Mouse (Mus musculus) intestine, embryonic 14.5 days (tissue): ENCODE data around the gene Fgd3. TPM values are rescaled to one million over a fixed set of nuclear protein-coding genes. Genes with fewer than 3 reads are reported as not detected.

ENCODE experiments used
- ATAC-seq: fragments of 200-750 bp; cut with Nextera tagmentation; replicated peaks from 2 replicates; pipeline ENCODE4 v1.8.0; 2017; ENCODE audit warnings: low read depth, moderate number of reproducible peaks, moderate TSS enrichment, moderate library complexity; ENCODE audit not compliant: low FRiP score, low TSS enrichment
- DNase-seq: peaks from one replicate; pipeline ENCODE4 v3.0.0-alpha.2; 2018; ENCODE audit warnings: low spot score
- H3K27ac ChIP-seq: fragments of 300-500 bp; sonication (generic); 2 replicates; pipeline ENCODE4 v1.5.1; 2014; ENCODE audit warnings: low read depth, mild to moderate bottlenecking, control low read depth
- H3K27me3 ChIP-seq: fragments of 300-500 bp; sonication (generic); replicated peaks from 2 replicates; pipeline ENCODE4 v1.6.1; 2014; ENCODE audit warnings: low read length, control low read depth; ENCODE audit not compliant: control insufficient read depth, insufficient read depth
- H3K36me3 ChIP-seq: fragments of 300-500 bp; sonication (generic); 2 replicates; pipeline ENCODE4 v1.6.1; 2014; ENCODE audit warnings: low read length, control low read depth; ENCODE audit not compliant: control insufficient read depth, insufficient read depth
- H3K4me1 ChIP-seq: fragments of 300-500 bp; sonication (generic); replicated peaks from 2 replicates; pipeline ENCODE4 v1.6.1; 2014; ENCODE audit warnings: low read length, control low read depth, mixed read lengths; ENCODE audit not compliant: control insufficient read depth, insufficient read depth
- H3K4me2 ChIP-seq: fragments of 300-500 bp; sonication (generic); 2 replicates; pipeline ENCODE4 v1.6.1; 2014; ENCODE audit warnings: low read length
- H3K4me3 ChIP-seq: fragments of 300-500 bp; sonication (generic); 2 replicates; pipeline ENCODE4 v1.5.1; 2014; ENCODE audit warnings: low read depth, low read length, control low read depth, mixed read lengths
- H3K9ac ChIP-seq: fragments of 300-500 bp; sonication (generic); 2 replicates; pipeline ENCODE4 v1.6.1; 2014; ENCODE audit warnings: mild to moderate bottlenecking, low read length
- H3K9me3 ChIP-seq: fragments of 300-500 bp; sonication (generic); 2 replicates; pipeline ENCODE4 v1.6.1; 2016; ENCODE audit warnings: low read length, control low read depth; ENCODE audit not compliant: control insufficient read depth
- WGBS: fragments of 180-500 bp; shearing (Covaris S2); extraction: QIAGEN DNeasy Blood & Tissue Kit; methylation state at CpG from one replicate; pipeline ENCODE4 v1.1.7; 2014; 5-methylcytosine and 5-hydroxymethylcytosine counted together
- polyA plus RNA-seq: library from polyadenylated mRNA; unstranded; fragments of >200 nt; fragmentation: Nextera tagmentation; extraction: Ambion mirVana; gene quantifications from 2 replicates; pipeline ENCODE4 v1.2.1, GENCODE M21; 2014

Fgd3 gene
- polyA plus RNA-seq, 1 experiment from 2014 or later: 0.62 TPM

DNA sequence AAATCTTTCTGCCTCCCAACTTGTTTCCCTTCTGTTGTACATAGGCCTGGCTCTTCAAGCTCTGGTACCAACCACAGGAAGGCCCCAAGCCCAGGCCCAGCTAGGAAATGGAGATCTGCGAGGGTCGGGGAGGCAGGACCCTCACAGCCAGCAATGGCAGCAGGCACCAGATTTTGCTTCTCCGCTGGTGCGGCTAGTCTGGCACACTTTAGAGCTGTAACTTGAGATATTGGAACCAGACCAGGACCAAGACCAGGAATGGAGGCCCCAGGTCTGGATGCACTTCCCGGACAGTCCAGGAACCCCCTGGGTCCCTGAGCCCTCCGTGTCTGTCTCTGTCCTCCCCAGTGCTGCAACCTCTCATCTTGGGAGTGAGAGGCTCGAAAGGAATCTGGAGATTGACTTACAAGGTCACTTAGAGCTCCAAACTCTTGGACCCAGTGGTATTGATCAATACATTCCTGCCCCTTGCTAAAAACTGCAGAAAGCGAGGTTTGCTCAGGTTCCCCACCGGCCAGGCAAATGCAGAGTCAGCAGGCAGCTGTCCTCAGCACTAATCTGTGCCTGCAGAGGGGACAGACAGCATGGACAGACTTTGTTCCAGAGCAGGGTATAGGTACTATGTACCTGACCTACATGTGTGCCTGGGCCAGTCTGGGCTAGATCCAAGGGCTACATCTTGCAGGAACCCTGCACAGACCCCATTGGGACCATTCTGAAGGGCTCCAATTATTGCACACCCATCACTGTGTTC, 103.1 kb downstream of the Fgd3 start:
- Histone ChIP-seq H3K4me1 (peaks cover 19% of the 10 kb centered on the region), H3K9ac (no peak overlapping the region), H3K27me3 (no peaks in the 10 kb centered on the region), H3K27ac (no peak overlapping the region), H3K9me3 (0 out of 2 replicates have a peak, but pooled peaks cover 3% of the 10 kb centered on the region), H3K4me2 (no peak overlapping the region), H3K36me3 (no peaks in the 10 kb centered on the region), H3K4me3 (no peak overlapping the region; the same call in 1 of the 2 replicates)
- ATAC-seq: no peak
- no peak for DNase-seq
- WGBS: 62% methylated on average over 9 of the region's 9 CpGs

DNA sequence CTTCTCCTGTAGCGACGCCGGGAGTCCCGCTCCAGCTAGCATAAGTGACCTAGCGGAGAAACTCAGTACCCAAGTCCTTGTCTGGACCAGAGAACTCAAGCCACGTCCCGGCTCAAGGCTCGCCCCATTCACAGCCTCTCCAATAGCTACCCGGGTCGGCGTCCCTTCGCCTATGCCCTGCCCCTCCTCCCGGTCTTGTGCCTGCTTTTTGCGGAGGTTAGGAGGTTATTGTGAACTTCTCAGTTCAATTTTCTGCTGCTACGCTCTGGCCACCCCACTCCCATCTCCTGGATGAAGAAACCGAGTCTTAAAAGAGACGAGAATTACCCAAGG, 103.9 kb downstream of the Fgd3 start:
- H3K4me3 ChIP-seq: peak overlapping the region; percentile 75
- peak overlapping the region; percentile 79 for H3K9ac ChIP-seq
- H3K4me1 ChIP-seq: peaks cover 26% of the 10 kb centered on the region
- WGBS: 5% methylated on average over 17 of the region's 17 CpGs
- 0 out of 2 replicates have a peak, but pooled peaks cover 3% of the 10 kb centered on the region for H3K9me3 ChIP-seq
- peak overlapping the region; percentile 78 for H3K4me2 ChIP-seq
- DNase-seq: no peak
- H3K27me3 ChIP-seq: no peaks in the 10 kb centered on the region
- no peaks in the 10 kb centered on the region for H3K36me3 ChIP-seq
- H3K27ac ChIP-seq: peak overlapping the region; percentile 69; the same call in 1 of the 2 replicates
- ATAC-seq: peak; percentile 76; the same call in 1 of the 2 replicates

DNA sequence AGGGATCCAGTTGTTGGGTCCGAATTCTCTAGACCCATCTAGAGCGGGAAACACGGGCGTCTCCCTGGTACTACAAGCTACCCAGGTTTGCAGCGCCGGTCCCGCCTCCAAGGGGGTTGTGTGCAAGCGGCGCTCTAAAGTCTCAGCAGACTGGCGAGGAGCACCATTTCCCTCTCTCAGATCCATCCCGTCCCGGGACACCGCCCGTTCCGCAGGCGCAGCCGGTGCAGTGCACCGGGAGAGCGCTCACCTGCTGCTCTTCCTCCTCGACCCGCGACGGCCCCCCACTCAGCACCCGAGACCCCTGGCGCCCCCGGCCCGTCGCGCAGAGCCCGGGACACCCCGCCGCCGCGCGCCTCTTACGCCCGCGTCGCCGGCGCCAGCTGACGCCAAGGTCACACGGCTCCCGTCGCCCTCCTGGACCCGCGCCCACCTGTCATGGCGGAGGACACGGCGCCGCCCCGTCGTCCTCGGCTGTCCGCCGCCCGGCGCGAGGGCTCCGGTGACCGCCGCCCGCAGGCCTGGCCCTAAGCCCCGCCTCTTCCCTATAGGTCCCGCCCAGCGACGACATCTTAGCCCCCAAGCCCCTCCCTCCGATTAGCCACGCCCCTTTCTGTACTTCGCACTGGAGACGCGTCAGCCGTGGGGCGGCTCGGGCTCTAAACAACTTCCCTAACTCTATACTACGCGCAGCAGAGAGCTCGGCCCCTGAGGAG, 104.4 kb downstream of the Fgd3 start, which contains the start of gene Card19:
Gene Card19, minus strand, starts transcription at position 534 of the 716 bp plus-strand sequence.
- peak within 1 kb of the TSS; percentile 75 for H3K4me3 ChIP-seq
- WGBS: under 1% methylated on average over 72 of the region's 78 CpGs
- peak; percentile 90 for ATAC-seq

DNA sequence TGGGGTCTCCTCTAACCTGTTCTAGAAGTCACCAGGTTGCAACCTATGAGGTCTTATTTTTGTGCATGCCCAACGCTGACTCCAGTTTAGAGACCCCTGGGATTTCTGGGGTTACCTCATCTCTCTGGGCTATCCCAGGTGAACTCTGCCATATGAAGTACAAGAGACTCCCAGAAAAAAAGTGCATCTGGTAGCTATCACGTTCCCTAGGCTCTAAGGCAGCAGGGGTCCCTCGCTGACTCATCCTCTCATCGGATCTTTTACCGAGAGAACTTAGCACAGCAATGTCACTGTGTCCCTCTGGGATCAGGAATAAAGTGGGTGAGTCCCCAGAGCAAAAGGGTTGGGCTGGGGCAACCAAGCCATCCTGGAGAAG, 105.0 kb downstream of the Fgd3 start:
- H3K36me3 ChIP-seq: no peaks in the 10 kb centered on the region
- DNase-seq: no peak

More for the DNA sequence above, 104.4 kb downstream of the Fgd3 start, which contains the start of gene Card19:
- H3K9me3 ChIP-seq: no peaks in the 10 kb centered on the region
- H3K27me3 ChIP-seq: no peaks in the 10 kb centered on the region
- H3K27ac ChIP-seq: peak within 1 kb of the TSS; percentile 69; the same call in 1 of the 2 replicates
- peak; percentile 97 for DNase-seq
- peaks cover 26% of the 10 kb centered on the region for H3K4me1 ChIP-seq
- no peaks in the 10 kb centered on the region for H3K36me3 ChIP-seq
- H3K4me2 ChIP-seq: peak within 1 kb of the TSS; percentile 78
- H3K9ac ChIP-seq: peak within 1 kb of the TSS; percentile 79

DNA sequence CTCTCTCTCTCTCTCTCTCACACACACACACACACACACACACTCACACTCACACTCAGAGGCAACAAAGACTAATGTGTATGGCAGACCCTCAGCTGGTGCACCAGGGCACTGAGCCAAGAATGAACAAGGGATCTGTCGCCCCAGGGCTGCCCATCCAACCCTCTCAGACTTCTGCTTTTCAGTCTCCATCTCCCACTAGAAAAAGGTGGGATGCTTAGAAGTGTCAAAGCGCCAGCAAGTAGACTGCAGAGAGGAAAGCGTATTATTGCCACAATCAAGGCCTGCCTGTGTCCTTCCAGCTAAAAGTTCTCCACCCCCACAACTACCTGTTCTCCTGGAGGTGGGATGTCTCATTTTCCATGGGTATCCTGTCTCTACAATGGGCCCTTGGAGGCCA, 105.7 kb downstream of the Fgd3 start:
- no peaks in the 10 kb centered on the region for H3K36me3 ChIP-seq
- no peak overlapping the region for H3K4me3 ChIP-seq
- no peak for DNase-seq
- ATAC-seq: no peak
- H3K9ac ChIP-seq: no peak overlapping the region
- H3K4me1 ChIP-seq: peaks cover 26% of the 10 kb centered on the region
- no peaks in the 10 kb centered on the region for H3K27me3 ChIP-seq
- 82% methylated on average over 3 of the region's 3 CpGs for whole genome bisulfite sequencing
- no peak overlapping the region for H3K27ac ChIP-seq
- H3K4me2 ChIP-seq: peak overlapping the region; percentile 78
- H3K9me3 ChIP-seq: no peaks in the 10 kb centered on the region

More for the DNA sequence above, 105.0 kb downstream of the Fgd3 start:
- peak; percentile 11; the same call in 1 of the 2 replicates for ATAC-seq
- Histone ChIP-seq H3K27me3 (no peaks in the 10 kb centered on the region), H3K4me2 (peak overlapping the region; percentile 78), H3K27ac (0 out of 2 replicates have a peak overlapping the region, but pooled peaks have one; percentile 69), H3K4me3 (peak overlapping the region; percentile 75), H3K4me1 (peaks cover 26% of the 10 kb centered on the region), H3K9ac (peak overlapping the region; percentile 79), H3K9me3 (no peaks in the 10 kb centered on the region)
- 12% methylated on average over 5 of the region's 5 CpGs for WGBS

DNA sequence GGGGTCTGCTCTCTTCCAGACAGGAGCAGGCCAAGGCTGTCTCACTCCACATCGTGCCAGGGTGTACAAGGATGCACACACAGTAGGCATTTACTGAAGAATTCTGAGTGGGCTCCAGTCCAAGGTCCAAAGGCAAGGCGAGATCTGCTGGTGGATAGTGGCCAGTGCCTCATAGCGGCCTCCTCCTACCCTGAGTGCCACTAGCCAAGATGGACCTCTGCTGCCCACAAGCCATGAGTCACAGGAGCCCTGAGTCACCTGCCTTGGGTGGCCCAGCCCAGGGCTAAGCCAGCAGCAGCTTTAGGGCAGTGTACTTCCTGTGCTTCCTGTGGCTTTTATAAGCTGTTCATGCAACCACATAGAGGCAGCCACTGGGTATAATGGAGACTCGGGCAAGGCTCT, 106.6 kb downstream of the Fgd3 start:
- WGBS: 70% methylated on average over 4 of the region's 4 CpGs
- H3K4me1 ChIP-seq: peaks cover 26% of the 10 kb centered on the region
- no peaks in the 10 kb centered on the region for H3K36me3 ChIP-seq
- no peak overlapping the region for H3K27ac ChIP-seq
- DNase-seq (no peak), ATAC-seq (no peak)
- no peaks in the 10 kb centered on the region for H3K9me3 ChIP-seq
- no peaks in the 10 kb centered on the region for H3K27me3 ChIP-seq
- no peak overlapping the region for H3K4me2 ChIP-seq
- H3K4me3 ChIP-seq: no peak overlapping the region
- H3K9ac ChIP-seq: no peak overlapping the region

DNA sequence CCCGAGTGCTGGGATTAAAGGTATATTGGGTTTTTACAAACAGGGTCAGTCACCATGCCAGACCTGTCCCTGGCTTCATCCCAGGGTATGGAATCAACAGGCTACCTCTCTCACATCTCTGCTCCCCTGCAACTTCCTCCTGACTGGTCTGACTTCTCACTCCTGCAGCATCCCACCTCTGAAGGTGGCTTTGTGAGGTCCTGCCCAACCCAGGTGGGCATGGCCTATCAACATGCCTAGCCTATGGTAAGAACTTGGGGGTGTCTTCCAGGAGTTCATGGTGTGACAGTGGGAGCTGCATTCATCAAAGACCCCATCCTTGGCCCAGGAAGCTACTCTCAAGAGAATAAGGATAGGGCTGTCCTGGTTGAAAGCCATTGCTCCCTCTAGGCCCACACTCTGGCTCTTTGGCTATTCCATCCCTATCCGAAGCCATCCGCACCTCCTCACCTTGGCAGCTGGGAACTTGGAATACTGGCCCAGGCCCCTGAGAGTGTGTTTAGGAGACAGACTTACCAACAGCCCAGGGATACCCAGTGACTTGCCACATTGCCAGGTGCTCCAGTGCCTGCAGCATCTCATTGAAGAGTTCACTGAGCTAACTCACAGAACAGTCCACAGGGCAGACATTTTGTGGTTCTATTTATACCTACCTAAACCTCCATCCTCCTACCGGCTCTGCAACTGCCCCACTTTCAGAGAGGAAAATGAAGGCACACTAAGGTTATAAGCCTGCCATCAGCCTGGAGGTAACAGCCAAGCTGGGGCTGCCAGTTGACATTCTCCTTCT, 107.2 kb downstream of the Fgd3 start:
- H3K9ac ChIP-seq: no peak overlapping the region
- no peak for ATAC-seq
- no peaks in the 10 kb centered on the region for H3K36me3 ChIP-seq
- H3K4me3 ChIP-seq: no peak overlapping the region
- no peak overlapping the region for H3K4me2 ChIP-seq
- H3K27me3 ChIP-seq: no peaks in the 10 kb centered on the region
- H3K9me3 ChIP-seq: no peaks in the 10 kb centered on the region
- peaks cover 26% of the 10 kb centered on the region for H3K4me1 ChIP-seq
- no peak overlapping the region for H3K27ac ChIP-seq
- no peak for DNase-seq
- WGBS: 89% methylated on average over 4 of the region's 4 CpGs
